Mouse (Mus musculus) thymus, postnatal 10 days (tissue): ENCODE measurements around the gene Kcnj11.

Experiments used
- DNase-seq, 2 experiments: peaks; one replicate each; pipeline ENCODE4 v3.0.0; 2021; ENCODE audit warnings: low spot score in 2 of 2

Gene Kcnj11

DNA sequence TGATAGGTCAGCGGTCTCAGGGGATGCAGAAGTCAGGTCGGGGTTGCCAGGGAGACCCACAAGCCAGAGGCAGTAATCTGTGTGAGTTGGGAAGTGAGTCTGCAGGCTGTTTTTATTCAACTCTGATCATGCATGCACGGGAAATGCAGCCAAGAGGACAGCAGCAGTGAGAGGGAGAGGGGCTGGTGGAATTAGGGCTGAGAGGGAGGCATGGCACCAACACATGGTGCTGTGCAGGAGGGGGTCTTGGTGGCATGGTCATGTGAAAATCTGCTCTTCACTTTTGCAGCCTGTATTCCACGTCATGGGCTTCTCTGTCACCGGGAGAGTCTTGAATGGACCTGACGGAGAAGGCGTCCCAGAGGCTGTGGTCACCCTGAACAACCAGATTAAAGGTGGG, 50.6 kb downstream of the Kcnj11 start:
- DNase-seq: no peak

- DNase-seq: no peak
Measured at GRCm38 (mm10) chr7:46047873-46048562, 52.5 kb downstream of the Kcnj11 start.

- DNase-seq: no peak
Measured at GRCm38 (mm10) chr7:46045882-46046281, 54.7 kb downstream of the Kcnj11 start.

DNA sequence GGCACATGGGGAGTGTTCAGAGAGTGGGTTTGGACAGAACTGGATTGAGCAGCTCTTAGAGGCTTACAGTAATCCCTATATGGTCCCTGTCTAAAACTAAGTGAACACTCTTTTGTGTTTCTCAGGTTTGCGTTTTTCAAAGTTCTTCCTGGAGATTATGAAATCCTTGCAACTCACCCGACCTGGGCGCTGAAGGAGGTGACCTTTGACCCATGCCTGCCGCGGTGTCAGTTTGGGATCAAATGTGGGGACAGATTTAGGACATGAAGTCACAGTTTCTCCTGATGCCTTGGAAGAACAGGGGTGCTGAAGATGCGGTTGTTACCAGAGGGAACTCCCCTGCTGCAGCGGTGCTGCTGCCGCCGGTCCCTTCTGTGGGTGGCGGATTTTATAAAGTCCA, 56.5 kb downstream of the Kcnj11 start:
- DNase-seq: no peak
